Mouse (Mus musculus) layer of hippocampus, adult 2 months (tissue): ENCODE measurements around the gene Nhlrc3. TPM values are rescaled to one million over a fixed set of nuclear protein-coding genes. Genes with fewer than 3 reads are reported as not detected.

Experiments
- DNase-seq, 2 experiments: peaks; one replicate each; pipeline ENCODE4 v3.0.0; 2022; ENCODE audit warnings: low spot score in 2 of 2
- H3K27ac ChIP-seq: fragments of 200-600 bp; 2 replicates; pipeline ENCODE4 v1.8.1; 2022
- H3K4me3 ChIP-seq: fragments of 200-600 bp; 2 replicates; pipeline ENCODE4 v1.8.1; 2022; ENCODE audit warnings: mild to moderate bottlenecking
- CTCF ChIP-seq: fragments of 200-600 bp; conservative IDR thresholded peaks from 2 replicates; pipeline ENCODE4 v1.8.1; 2022; ENCODE audit warnings: antibody characterized with exemption, mild to moderate bottlenecking, moderate library complexity
- total RNA-seq, 2 experiments: library from RNA; stranded (reverse); gene quantifications; 2 replicates each; pipeline ENCODE4 v1.2.3; 2021

The Nhlrc3 gene
- total RNA-seq, 2 experiments from 2014 or later = 9.8 to 11.7 TPM

DNA sequence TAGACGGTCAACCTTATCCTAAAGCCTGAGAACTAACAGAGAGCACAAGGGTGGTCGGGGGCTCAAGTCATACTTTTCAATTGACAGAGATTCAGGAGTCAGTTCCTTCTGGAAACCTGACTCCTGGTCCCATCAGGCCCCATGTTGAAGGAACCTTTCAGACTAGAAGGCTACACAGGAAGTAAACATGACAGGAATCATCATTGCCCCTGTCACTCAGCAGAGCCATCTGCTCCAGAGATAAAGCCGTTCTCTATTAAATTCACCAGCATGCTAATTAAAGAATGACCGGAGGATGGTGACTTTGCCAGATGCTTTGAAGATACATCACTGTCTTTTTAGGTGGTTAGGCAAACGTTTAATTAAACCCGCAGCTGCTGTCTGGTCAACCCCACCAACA, 53.1 kb downstream of the Nhlrc3 start:
- H3K27ac ChIP-seq = no peak overlapping the region
- DNase-seq = no peak
- no peak overlapping the region for H3K4me3 ChIP-seq
- TF ChIP-seq CTCF = no peak

DNA sequence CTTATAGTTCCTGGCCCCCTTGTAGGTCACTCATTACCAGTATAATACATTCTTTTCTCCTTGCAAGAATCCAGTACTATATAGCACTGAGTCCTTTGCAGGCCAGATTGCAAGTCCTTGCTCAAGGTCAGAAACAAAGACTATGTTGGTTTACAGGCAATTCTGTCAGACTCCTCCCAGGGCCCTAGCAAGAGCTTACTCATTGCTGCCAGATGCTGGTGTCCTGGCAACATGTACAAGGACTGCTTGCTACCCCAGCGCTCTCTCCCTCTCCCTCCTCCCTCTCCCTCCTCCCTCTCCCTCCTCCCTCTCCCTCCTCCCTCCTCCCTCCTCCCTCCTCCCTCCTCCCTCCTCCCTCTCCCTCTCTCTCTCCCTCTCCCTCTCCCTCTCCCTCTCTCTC, 56.0 kb downstream of the Nhlrc3 start:
- DNase-seq = no peak
- H3K27ac ChIP-seq = no peak overlapping the region
- TF ChIP-seq CTCF = no peak
- no peak overlapping the region for H3K4me3 ChIP-seq

Other genes starting within 250 kb of the Nhlrc3 start
- 10 to 100 TPM; 24.8 to 29.6 TPM for gene Proser1, start 334 bp upstream of the Nhlrc3 start, total RNA-seq
- under 1 TPM; 0.33 to 0.37 TPM for gene Stoml3, start 25.3 kb upstream of the Nhlrc3 start, total RNA-seq
- gene Frem2, start 194.0 kb upstream of the Nhlrc3 start, total RNA-seq = 1 to 10 TPM; 1.8 to 2.2 TPM